Mouse (Mus musculus) thymus, postnatal 25 days (tissue): ENCODE measurements around the gene Diras1.
"Not testable (repeated sequence)": the region's sequence is repeated elsewhere in the genome, so short reads cannot be mapped to it uniquely, and the experiment has no call there.

Experiments
- DNase-seq: peaks from one replicate; pipeline ENCODE4 v3.0.0; 2022

Diras1 gene

DNA sequence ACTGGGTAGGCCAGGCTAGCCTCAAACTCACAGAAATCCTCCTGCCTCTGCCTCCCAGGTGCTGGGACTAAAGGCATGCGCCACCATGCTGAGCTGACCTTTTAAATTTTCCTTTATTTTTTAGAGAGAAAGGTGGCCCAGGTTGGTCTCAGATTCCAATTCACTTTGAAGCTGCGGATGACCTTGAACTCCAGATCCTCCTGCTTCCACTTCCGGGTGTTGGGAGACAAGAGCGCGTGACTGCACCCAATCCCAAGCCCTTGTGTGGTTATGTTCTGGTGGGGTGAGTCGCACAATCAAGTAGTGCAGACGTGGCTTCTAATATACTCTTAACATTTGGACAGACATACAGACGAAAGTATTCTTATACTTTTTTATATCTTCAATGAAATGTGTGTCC is 29.0 kb downstream of the Diras1 start:
- DNase-seq: no peak

DNA sequence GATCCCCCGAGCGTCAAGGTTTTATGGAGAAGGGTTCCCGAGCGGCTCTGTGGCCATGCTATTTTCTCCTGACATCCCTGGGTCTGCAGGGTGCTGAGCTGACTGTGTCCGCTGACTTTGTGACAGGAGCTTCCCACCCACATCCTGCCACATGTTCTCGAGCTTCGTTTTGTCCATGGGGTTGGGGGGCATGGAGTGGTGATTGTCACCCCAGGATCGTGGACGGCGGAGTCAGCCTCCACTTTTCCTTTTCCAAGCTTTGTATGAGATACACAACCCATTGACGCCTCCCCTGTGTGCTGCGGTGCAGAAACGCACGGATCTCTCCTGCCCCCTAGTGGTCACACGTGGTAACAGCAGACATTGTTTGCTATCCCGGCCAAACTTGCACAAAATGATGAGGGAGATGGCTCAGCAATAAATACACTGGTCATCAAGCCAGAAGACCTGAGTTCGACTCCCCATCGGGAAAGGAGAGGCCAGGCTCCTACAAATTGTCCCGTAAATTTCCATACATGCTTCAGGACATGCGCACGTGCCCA is 30.3 kb downstream of the Diras1 start:
- DNase-seq: peak; percentile 80

GRCm38 (mm10) chr10:80994621-80995020 is 30.8 kb downstream of the Diras1 start:
- no peak for DNase-seq

DNA sequence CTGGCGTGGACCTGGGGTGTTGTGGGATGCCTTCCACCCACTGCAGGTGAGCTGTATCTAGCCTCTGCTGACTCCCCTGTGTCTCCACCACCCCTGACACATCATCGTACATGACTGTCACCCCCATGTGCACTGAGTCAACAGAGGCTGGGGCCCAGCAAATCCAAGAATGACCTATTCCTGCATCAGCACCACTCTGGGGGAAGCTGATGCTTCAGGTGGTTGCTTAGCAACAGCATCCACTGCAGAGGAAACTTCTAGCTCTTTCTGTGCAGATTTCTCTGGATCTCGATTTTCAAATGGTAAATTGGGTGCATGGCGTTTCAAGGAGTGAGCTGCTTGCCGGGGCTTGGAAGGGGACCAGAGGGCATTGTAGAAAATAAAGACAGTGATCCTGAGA is 32.2 kb downstream of the Diras1 start:
- DNase-seq: no peak

- no peak for DNase-seq
These were observed 33.5 kb downstream of the Diras1 start for GRCm38 (mm10) chr10:80991945-80992344.

- DNase-seq: no peak
These were observed 34.5 kb downstream of the Diras1 start for GRCm38 (mm10) chr10:80991007-80991406.

- peak; percentile 55 for DNase-seq
These were observed 35.1 kb downstream of the Diras1 start for GRCm38 (mm10) chr10:80990406-80990805.

DNA sequence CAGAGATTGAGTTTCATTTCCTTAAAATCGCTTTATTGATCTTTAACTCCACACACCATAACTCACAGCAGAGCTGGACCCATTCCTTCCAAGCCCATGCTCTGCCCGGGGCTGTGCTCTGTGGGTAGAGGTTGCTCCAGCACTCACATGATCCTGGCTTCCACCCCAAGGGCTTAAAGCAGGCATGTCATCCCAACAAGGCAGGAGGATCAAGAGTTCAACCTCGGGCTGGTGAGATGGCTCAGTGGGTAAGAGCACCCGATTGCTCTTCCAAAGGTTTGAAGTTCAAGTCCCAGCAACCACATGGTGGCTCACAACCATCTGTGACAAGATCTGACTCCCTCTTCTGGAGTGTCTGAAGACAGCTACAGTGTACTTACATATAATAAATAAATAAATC is 35.6 kb downstream of the Diras1 start:
- not testable (repeated sequence) for DNase-seq

GRCm38 (mm10) chr10:80989446-80989845 is 36.0 kb downstream of the Diras1 start:
- no peak for DNase-seq

DNA sequence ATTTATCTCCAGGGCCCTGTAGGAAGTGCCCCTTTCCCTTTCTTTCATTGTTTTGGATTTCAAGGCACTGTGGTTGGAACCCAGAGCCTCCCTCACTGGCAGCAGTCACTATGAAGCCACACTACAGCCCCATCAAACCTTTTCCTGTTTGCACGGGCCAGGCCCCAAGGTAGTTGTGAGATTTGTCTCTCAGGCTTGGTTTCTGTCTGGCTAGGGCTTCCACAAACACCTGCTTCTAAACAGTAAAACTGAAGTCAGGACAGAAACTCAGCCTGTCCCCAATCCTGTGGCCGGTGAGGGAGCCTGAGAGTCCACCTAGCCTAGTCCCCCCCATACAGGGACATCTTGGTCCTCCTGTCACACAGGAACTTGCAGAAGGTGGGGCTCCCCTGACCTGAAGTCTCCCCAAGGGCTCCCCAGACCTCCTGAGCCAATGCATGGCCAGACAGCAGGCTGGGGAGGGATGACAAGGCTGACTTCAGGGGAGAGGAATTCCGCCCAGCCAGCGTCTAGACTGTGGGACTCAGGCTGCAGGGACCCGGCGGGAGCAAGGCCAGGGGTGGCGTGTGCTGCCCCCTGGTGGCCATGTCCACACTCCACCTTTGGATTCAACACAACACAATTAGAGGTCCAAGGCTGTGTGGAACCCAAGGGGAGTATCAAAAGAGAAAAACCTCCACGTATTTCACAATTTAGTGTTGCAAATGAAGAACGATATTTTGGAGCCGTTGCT is 37.6 kb downstream of the Diras1 start:
- DNase-seq: peak; percentile 75

- DNase-seq: no peak
These were observed 38.7 kb downstream of the Diras1 start for GRCm38 (mm10) chr10:80986754-80987153.

GRCm38 (mm10) chr10:80985970-80986701 is 39.3 kb downstream of the Diras1 start:
- DNase-seq: no peak

DNA sequence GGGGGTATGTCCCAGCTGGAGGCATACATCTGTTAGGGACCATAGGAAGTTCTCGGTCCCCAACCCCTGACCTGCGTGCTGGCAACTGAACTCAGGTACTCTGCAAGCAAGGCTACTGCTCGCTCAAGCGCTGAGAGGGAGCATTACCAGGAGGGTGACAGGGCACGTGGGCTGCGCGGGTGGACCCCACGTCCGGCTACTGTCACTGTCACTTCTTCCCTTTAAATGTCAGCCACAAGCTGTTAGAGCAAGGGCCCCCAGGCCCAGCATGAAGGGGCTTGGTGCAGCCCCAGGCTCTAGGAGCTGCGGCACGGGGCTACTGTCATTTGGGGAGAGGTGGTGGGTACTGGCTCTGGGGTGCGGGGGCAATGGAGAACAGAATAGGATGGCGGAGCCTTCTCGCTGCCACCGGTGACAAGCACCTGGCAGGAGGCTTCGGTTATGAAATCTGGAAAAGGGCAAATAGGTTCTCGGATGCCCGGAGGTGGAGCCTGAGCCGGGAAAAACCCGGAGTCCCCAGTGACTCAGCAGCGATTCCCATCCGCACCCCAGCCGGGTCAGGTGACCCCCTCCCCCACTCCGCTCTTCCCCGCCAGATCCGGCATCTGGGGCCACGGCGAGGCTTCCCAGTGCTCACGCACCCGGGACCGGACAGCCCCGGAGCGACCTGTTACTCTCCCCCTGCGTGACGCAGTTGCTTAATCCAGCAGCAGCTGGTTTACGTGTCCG is 40.1 kb downstream of the Diras1 start:
- DNase-seq: peak; percentile 46

- DNase-seq: no peak
These were observed 41.2 kb downstream of the Diras1 start for GRCm38 (mm10) chr10:80984223-80984622.

DNA sequence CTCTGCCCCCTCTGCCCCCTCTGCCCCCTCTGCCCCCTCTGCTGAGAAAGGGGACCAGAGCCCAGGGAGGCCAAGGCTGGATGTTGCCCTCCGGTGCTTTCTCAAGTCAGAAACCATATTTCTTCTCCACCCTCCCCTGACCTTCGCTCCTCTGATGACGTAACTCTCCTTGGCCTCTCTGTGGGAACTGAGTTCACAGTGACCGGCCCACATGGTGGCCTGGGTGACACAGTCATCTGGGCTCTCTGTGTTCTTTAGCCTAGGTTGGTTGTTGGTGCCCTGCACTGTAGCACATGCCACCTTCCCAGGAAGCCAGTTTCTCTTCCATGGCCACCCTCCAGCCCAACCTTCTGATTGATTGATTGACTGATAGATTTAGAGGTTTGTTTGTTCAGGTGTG is 43.1 kb downstream of the Diras1 start:
- DNase-seq: no peak

DNA sequence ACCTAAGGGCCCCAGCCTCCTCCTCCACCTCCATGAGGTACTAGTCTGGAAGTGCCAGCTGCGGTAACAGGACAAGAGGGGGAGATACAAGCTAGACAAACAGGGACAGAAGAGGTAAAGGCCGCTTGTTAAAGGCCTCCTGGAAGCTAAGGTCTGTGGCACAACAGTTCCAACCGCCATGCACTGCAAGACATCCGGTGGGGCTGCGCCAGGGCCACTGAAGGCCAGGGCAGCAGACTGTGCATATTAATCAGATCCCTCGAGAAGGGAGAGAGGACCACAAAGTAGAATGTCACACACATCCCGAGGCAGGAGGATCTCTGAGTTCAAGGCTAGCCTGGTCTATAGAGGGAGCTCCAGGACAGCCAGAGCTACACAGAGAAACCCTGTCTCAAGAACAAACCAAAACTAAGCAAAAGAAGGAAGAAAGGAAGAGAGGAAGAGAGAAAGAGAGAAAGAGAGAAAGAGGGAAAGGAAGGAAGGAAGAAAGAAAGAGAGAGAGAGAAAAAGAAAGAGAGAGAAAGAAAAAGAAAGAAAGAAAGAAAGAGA is 43.8 kb downstream of the Diras1 start:
- no peak for DNase-seq

GRCm38 (mm10) chr10:80975478-80975877 is 50.0 kb downstream of the Diras1 start:
- no peak for DNase-seq

- no peak for DNase-seq
These were observed 51.7 kb downstream of the Diras1 start for GRCm38 (mm10) chr10:80973722-80974121.

DNA sequence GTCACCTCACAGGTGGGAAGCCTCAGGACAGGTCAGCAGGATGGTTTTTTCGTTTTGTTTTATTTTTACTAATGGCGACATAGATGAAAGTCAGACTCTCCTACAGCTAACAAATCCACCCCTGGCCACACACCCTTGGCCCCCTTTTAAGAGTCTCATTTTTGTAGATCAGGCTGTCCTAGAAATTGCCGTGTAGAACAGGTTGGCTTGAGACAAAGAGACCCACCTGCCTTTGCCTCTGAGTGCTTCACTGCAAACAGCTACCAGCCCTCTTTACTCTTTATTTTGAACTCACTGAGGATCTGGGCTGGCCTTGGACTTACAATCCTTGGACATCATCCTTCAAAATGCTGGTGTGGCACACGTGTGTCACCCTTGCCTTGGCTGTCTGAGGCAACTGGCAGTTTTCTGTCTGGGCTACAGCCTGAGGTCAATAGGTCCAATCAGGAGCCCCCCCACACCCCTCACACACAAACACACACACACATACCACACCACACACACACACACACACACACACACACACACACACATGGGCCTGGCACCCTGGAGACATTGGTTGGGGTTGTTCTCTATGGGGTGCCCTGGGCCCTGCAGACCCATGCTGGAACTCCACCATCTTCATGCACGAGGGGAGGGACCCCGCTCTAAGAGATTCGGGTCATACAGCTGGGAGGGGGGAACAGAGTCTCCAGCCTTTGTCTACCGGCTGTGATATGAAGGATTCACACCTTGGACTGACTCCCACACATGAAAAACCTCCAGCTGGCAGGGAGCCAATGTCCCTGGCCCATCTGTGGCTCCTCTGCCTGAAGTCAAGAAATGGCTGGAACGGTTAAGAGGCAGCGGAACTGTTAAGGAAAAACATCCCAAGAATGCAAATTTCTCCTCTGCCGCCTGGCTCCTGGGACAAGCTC is 53.1 kb downstream of the Diras1 start:
- DNase-seq: no peak

DNA sequence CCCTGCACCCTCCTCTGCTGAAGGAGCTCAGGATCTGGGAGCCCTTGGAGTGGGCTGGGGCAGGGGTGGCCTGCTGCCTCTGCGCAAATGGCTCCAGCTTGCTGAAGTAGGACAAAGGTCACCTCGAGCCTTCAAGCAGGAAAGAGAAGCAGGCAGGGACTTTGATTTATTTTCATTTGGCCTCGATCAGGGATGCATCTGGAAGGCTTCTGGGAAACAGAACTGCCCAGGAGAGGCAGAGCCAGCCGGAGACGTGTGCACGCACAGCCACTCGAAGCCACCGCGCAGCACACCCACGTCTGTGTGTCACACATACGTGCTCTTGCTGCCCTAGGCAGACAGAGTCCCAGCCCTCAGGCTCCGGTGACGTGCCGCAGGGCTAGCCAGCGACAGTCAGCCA is 53.9 kb downstream of the Diras1 start:
- no peak for DNase-seq

- no peak for DNase-seq
These were observed 55.3 kb downstream of the Diras1 start for GRCm38 (mm10) chr10:80970159-80970558.
